Mouse (Mus musculus): ENCODE results near the gene Rabepk. TPM values are rescaled to one million over a fixed set of nuclear protein-coding genes. Genes with fewer than 3 reads are reported as not detected.

Gene Rabepk
- total and polyA plus RNA-seq, 3 experiments, result 62.1 to 88.4 (median 68.8) TPM

DNA sequence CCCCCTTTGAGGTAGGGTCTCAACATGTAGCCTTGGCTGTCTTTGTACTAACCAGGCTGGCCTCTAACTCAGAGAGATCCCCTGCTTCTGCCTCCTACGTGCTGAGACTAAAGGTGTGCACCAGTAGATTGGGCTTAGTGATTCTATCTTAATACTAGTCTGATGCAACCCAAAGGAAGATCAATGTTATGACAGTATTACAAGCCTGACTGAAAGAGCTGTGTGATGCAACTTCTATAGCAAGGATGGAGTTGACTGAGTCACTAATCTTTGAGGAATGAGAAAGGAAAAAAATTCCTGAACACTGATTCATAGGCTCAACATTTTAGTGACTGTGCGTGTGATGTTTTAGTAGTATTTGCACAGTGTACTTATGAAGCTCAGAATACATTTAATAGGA, 29.7 kb downstream of the Rabepk start:
- Histone ChIP-seq H3K36me3 (replicated peaks in 1 of 2; ENCODE audit: control insufficient read depth in 1 of 2, insufficient read depth in 1 of 2, low read length in 1 of 2) (peaks cover 20 to 38% of the 10 kb centered on the region in 2 experiments), H3K9ac (ENCODE audit: insufficient read depth, low read depth) (peak overlapping the region; percentile 89), H3K79me2 (replicated peaks; ENCODE audit: control insufficient read depth, extremely low read depth, insufficient read depth, poor library complexity, severe bottlenecking) (peaks cover 43% of the 10 kb centered on the region), H3K4me3 (replicated peaks in 1 of 3; ENCODE audit: low read depth in 2 of 3, low read length in 2 of 3, poor library complexity in 1 of 3) (peak overlapping the region in 2 of 3 experiments; percentile 88 to 99), H3K4me1 (ENCODE audit: control insufficient read depth in 1 of 2, insufficient read depth in 2 of 2) (peaks cover 2 to 15% of the 10 kb centered on the region in 2 experiments; a peak in 2 of 4 replicates), H3K4me2 (ENCODE audit: insufficient read depth, low read depth, poor library complexity, severe bottlenecking) (peak overlapping the region; percentile 44), H3K27me3 (replicated peaks) (no peaks in the 10 kb centered on the region), H3K9me3 (replicated peaks; ENCODE audit: low read length) (peaks cover 4% of the 10 kb centered on the region), H3K27ac (ENCODE audit: insufficient read depth, low read depth) (no peak overlapping the region)
- dilution Hi-C loops (cut with MboI; ENCODE audit: extremely low pct_ligation_motif_present, extremely low pct_unique_long_range_greater_than_20kb, low sequenced_read_pairs) (no loop called here), in situ Hi-C loops (cut with MboI; ENCODE audit: low pct_ligation_motif_present, low pct_unique_long_range_greater_than_20kb, low sequenced_read_pairs) (no loop called here)
- TF ChIP-seq SMC3 (IDR thresholded peaks at IDR 0.05; ENCODE audit: low read depth, low read length) (no peak), UBTF (IDR thresholded peaks at IDR 0.05; ENCODE audit: low read depth, low read length) (no peak), JUND (conservative IDR thresholded peaks at IDR 0.05; ENCODE audit: low read depth, low read length) (no peak), E2F4 (IDR thresholded peaks at IDR 0.05; ENCODE audit: insufficient replicate concordance, low read depth, low read length) (no peak), ZMIZ1 (IDR thresholded peaks at IDR 0.05; ENCODE audit: low read depth, low read length) (no peak), POLR2AphosphoS2 (IDR thresholded peaks at IDR 0.05; ENCODE audit: low read depth, low read length) (no peak), CHD2 (IDR thresholded peaks at IDR 0.05; ENCODE audit: low read length) (no peak), MAFK (IDR thresholded peaks at IDR 0.05; ENCODE audit: insufficient replicate concordance, low read length) (no peak), ZKSCAN1 (IDR thresholded peaks at IDR 0.05; ENCODE audit: borderline replicate concordance, low read depth, low read length) (no peak), PAX5 (IDR thresholded peaks at IDR 0.05; ENCODE audit: low read length) (no peak), ZNF384 (IDR thresholded peaks at IDR 0.05; ENCODE audit: low read depth, low read length) (no peak), MAX (IDR thresholded peaks at IDR 0.05; ENCODE audit: low read length) (no peak), JUN (IDR thresholded peaks at IDR 0.05; ENCODE audit: insufficient read depth, low read depth, low read length) (no peak), EP300 (IDR thresholded peaks at IDR 0.05; ENCODE audit: low read length) (no peak), MYC (IDR thresholded peaks at IDR 0.05; ENCODE audit: low read depth, low read length) (no peak), ELF1 (IDR thresholded peaks at IDR 0.05; ENCODE audit: low read depth, low read length) (no peak), MXI1 (IDR thresholded peaks at IDR 0.05; ENCODE audit: low read depth, low read length) (no peak), IRF4 (IDR thresholded peaks at IDR 0.05; ENCODE audit: low read depth, low read length) (no peak)
- no peak for DNase-seq (ENCODE audit: extremely low read depth)

DNA sequence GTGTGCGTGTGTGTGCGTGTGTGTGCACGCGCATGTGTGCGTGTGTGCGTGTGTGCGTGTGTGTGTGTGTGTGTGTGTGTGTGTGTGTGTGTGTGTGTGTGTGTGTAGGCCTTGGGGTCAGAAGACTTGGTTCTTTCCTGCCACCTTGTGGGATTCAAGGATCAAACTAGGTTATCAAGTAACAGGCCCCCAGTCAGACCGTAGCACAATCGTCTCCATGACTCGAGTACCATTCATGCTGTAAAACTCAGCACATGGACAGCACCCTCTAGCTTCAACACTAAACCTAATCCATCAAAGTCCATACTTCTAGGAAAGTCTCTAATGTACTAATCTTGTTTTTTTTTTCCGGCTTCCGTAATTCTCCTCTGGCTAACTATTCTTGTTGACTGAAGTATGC, 34.9 kb downstream of the Rabepk start:
- in situ Hi-C loops (cut with MboI; ENCODE audit: low pct_ligation_motif_present, low pct_unique_long_range_greater_than_20kb, low sequenced_read_pairs) (no loop called here), dilution Hi-C loops (cut with MboI; ENCODE audit: extremely low pct_ligation_motif_present, extremely low pct_unique_long_range_greater_than_20kb, low sequenced_read_pairs) (no loop called here)
- H3K27me3 ChIP-seq (replicated peaks), result no peaks in the 10 kb centered on the region
- no peak for DNase-seq (ENCODE audit: extremely low read depth)
- no peaks in the 10 kb centered on the region for H3K79me2 ChIP-seq (replicated peaks; ENCODE audit: control insufficient read depth, extremely low read depth, insufficient read depth, poor library complexity, severe bottlenecking)
- no peak overlapping the region; the same call in 1 of the 2 replicates for H3K27ac ChIP-seq (ENCODE audit: insufficient read depth, low read depth)
- H3K4me1 ChIP-seq (ENCODE audit: control insufficient read depth in 1 of 2, insufficient read depth in 2 of 2), result peaks cover under 1 to 5% of the 10 kb centered on the region in 2 experiments; a peak in 2 of 4 replicates
- no peak overlapping the region for H3K4me2 ChIP-seq (ENCODE audit: insufficient read depth, low read depth, poor library complexity, severe bottlenecking)
- peaks cover 4% of the 10 kb centered on the region for H3K9me3 ChIP-seq (replicated peaks; ENCODE audit: low read length)
- TF ChIP-seq BHLHE40 (IDR thresholded peaks at IDR 0.05; ENCODE audit: low read depth, low read length), result no peak
- no peak for TF ChIP-seq MAFK (IDR thresholded peaks at IDR 0.05; ENCODE audit: insufficient replicate concordance, low read length)
- peaks cover 0 to 10% of the 10 kb centered on the region in 2 experiments for H3K36me3 ChIP-seq (replicated peaks in 1 of 2; ENCODE audit: control insufficient read depth in 1 of 2, insufficient read depth in 1 of 2, low read length in 1 of 2)
- no peak overlapping the region for H3K9ac ChIP-seq (ENCODE audit: insufficient read depth, low read depth)
- H3K4me3 ChIP-seq (replicated peaks in 1 of 3; ENCODE audit: low read depth in 2 of 3, low read length in 2 of 3, poor library complexity in 1 of 3), result no peak overlapping the region

Data from CH12.LX (cell line).